ENCODE assay signal across 8 mouse cellular contexts in the genomic region with DNA sequence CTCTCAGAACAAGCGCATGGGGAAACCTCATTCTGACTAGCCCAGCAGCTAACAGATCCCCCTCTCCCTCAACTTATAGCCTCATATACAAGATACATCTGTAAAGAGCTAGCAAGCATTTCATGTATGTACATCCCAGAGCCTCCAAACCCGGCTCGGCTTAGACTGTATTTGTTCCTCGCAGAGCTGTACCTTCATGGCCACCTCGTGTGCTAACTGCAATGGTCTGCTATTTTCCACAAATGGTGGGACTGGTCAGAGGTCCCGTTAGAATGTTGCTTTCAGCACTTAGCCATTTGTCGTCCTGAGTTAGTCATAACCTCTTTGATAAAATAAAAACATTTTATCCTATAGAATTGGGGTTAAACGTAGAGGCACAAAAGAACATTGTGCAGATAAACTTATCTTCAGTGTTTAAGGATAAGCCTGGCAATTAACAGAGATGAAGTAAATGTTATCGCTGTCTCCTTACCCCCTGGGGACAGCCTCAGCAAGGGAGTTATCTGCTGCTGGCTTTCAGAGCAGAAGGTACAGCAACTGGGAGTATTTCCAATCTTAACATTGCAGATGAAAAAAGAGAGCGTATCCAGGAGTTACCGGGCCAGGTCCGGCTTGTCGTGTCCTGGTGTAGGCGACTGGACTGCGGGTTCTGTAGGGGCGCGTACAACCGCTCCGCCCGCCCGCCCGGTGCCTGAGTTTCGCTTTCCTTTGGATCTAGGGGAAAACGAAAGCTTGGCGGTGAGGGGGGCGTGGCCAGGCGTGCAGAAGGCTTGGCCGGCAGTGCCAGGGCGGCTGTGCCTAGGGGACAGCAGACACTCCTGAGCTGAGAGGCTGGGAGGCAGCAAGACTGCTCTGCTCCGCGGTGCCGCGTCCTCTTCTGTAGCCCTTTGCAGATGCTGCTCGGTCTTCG. TPM values are rescaled to one million over a fixed set of nuclear protein-coding genes. Genes with fewer than 3 reads are reported as not detected.
A peak's percentile ranks its signal among the peaks of the same experiment; 100 is the strongest.
DNase-seq lines count a peak whose midpoint lies in the region; ATAC-seq and TF ChIP-seq lines count a peak whose summit lies in the region.

A gene (plus strand): TSS at position 780 of the 910 bp plus-strand sequence.

- peak within 1 kb of the TSS; percentile 66 for H3K27ac ChIP-seq in intestine, postnatal 0 days (ENCODE audit: low read depth, low read length)
- H3K27ac ChIP-seq in midbrain, embryonic 10.5 days (replicated peaks), result peak within 1 kb of the TSS; percentile 61; the same call in 1 of the 2 replicates

- H3K4me3 ChIP-seq in intestine, postnatal 0 days (ENCODE audit: low read depth, low read length), result peak within 1 kb of the TSS; percentile 76
- peak within 1 kb of the TSS; percentile 61 for H3K4me3 ChIP-seq in midbrain, embryonic 10.5 days

- H3K27me3 ChIP-seq in intestine, postnatal 0 days (replicated peaks; ENCODE audit: control insufficient read depth, insufficient read depth, low read length), result no peaks in the 10 kb centered on the region
- H3K27me3 ChIP-seq in midbrain, embryonic 10.5 days (ENCODE audit: low read depth, poor library complexity, severe bottlenecking), result peaks cover 47% of the 10 kb centered on the region

- H3K36me3 ChIP-seq in intestine, postnatal 0 days (ENCODE audit: control insufficient read depth, insufficient read depth), result no peaks in the 10 kb centered on the region
- no peaks in the 10 kb centered on the region for H3K36me3 ChIP-seq in midbrain, embryonic 10.5 days

- no peaks in the 10 kb centered on the region for H3K9me3 ChIP-seq in intestine, postnatal 0 days (ENCODE audit: control insufficient read depth)
- H3K9me3 ChIP-seq in midbrain, embryonic 10.5 days (replicated peaks), result no peaks in the 10 kb centered on the region

- 3% methylated on average over 35 of the region's 35 CpGs for WGBS in intestine, postnatal 0 days
- 13% methylated on average over 35 of the region's 35 CpGs for WGBS in midbrain, embryonic 10.5 days

- intact Hi-C loops in left cerebral cortex, postnatal 36 days (cut with DNase I), result no loop called here

- H3K4me1 ChIP-seq in intestine, postnatal 0 days (replicated peaks; ENCODE audit: control insufficient read depth, insufficient read depth, low read length), result peaks cover 5% of the 10 kb centered on the region; the same call in 1 of the 2 replicates
- peaks cover 3% of the 10 kb centered on the region for H3K4me1 ChIP-seq in midbrain, embryonic 10.5 days

- 0 out of 2 replicates have a peak, but pooled peaks have one; percentile 1 for TF ChIP-seq CTCF in intestine, postnatal 0 days (IDR thresholded peaks at IDR 0.05; ENCODE audit: low read depth)

- peak within 1 kb of the TSS; percentile 62 for H3K9ac ChIP-seq in intestine, postnatal 0 days (ENCODE audit: low read depth, low read length)

- peak; percentile 97 for DNase-seq in adrenal gland, postnatal 10 days
- peak; percentile 83 for DNase-seq in embryo, embryonic 9.5 days (ENCODE audit: extremely low spot score)
- DNase-seq in gastrocnemius, postnatal 4 days (ENCODE audit: low spot score in 2 of 2), result peak; percentile 78 to 86
- peak; percentile 65 to 66 for DNase-seq in left cerebral cortex, postnatal 36 days (ENCODE audit: low spot score in 2 of 2)
- DNase-seq in midbrain, embryonic 10.5 days (ENCODE audit: low spot score), result peak; percentile 79
- peak; percentile 40 to 61 for DNase-seq in right cerebral cortex, postnatal 36 days (ENCODE audit: low spot score in 2 of 2)
- peak; percentile 81 to 90 for DNase-seq in urinary bladder, postnatal 4 days (ENCODE audit: low spot score in 2 of 2)

- H3K4me2 ChIP-seq in intestine, postnatal 0 days (replicated peaks; ENCODE audit: low read depth), result peak within 1 kb of the TSS; percentile 71

- peak; percentile 95 for ATAC-seq in intestine, postnatal 0 days

RNA-seq across cellular contexts. Expression of the gene that starts here (rescaled TPM):
- total RNA-seq in adrenal gland, postnatal 10 days (2021), result 1 to 10 TPM; 1.4 to 1.9 TPM
- 1 to 10 TPM; 1.0 to 1.2 TPM for total RNA-seq in gastrocnemius, postnatal 4 days (2021)
- polyA plus RNA-seq in intestine, postnatal 0 days (2015; fragmentation: Nextera tagmentation; extraction: Ambion mirVana), result 15.1 and 21.6 TPM in 2 replicates
- under 1 TPM; 0.59 to 0.72 TPM for total RNA-seq in left cerebral cortex, postnatal 36 days (2021)
- 0.38 and 0.94 TPM in 2 replicates for polyA plus RNA-seq in midbrain, embryonic 10.5 days (2016; fragmentation: Nextera tagmentation; extraction: Ambion mirVana)

Comparison
In these comparisons a context has a peak if more than half of its experiments do, and no peak if none do; other contexts are left out.
1. Peak in every context shown above with its lines: DNase-seq, ATAC-seq, H3K4me3 ChIP-seq and H3K27ac ChIP-seq.
2. Peak in DNase-seq in left cerebral cortex, postnatal 36 days; RNA of the gene not detected or under 1 TPM.
3. Peak in DNase-seq, H3K4me3 ChIP-seq and H3K27ac ChIP-seq in midbrain, embryonic 10.5 days; RNA of the gene not detected or under 1 TPM.